Mouse (Mus musculus): ENCODE measurements around the gene Srd5a1. TPM values are rescaled to one million over a fixed set of nuclear protein-coding genes. Genes with fewer than 3 reads are reported as not detected.

The Srd5a1 gene
- 3.3 and 3.4 TPM in 2 replicates for polyA plus RNA-seq (2012)

GRCm38 (mm10) chr13:69611398-69612174 is at the start of gene Srd5a1:
Gene Srd5a1 (minus strand): TSS chr13:69611442.

GRCm38 (mm10) chr13:69534334-69534653 is 76.9 kb downstream of the Srd5a1 start, which contains the start of gene Tent4a:
Gene Tent4a (minus strand): TSS chr13:69534617.

GRCm38 (mm10) chr13:69533405-69534333 is 77.6 kb downstream of the Srd5a1 start, which contains the start of gene Nsun2:
Gene Nsun2 (plus strand): TSS chr13:69533746.

Other genes starting within 250 kb of the Srd5a1 start
- gene Nsun2, start 77.7 kb downstream of the Srd5a1 start, polyA plus RNA-seq (2012): 66.7 and 86.5 TPM in 2 replicates
- 14.3 and 15.7 TPM in 2 replicates for gene Tent4a, start 76.8 kb downstream of the Srd5a1 start, polyA plus RNA-seq (2012)
- gene Ube2ql1, start 128.4 kb upstream of the Srd5a1 start, polyA plus RNA-seq (2012): 0.11 and 0.13 TPM in 2 replicates
- gene Med10, start 191.0 kb upstream of the Srd5a1 start, polyA plus RNA-seq (2012): 17.1 and 18.9 TPM in 2 replicates